20 mouse cellular contexts compared by ENCODE assay signal in the genomic region with DNA sequence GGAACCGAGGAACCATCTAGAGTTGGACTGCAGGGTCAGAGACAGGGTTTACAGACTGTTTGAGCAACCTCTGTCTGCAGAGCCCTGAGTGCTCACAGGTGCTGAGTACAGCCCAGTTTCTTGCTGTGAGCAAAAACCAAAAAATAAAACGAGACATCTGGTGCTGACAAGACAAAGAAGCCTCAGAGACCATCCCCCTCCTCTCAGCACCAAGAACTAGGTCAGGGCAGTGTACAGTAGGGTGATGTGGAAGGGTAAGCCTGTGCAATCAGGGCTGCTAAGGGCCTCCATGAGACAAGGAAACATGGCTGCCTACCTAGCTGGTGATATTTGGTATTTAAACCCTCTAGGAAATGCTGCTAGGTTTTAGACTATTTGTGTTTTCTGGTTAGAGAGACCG. TPM values are rescaled to one million over a fixed set of nuclear protein-coding genes. Genes with fewer than 3 reads are reported as not detected.
A peak's percentile ranks its signal among the peaks of the same experiment; 100 is the strongest.
DNase-seq lines count a peak whose midpoint lies in the region; ATAC-seq and TF ChIP-seq lines count a peak whose summit lies in the region.
"Had no signal": no experiment of that assay in that cellular context is flagged by ENCODE, and none has a peak within 500 bp of the region (broad histone marks: within the 10 kb centered on the region; RNA-seq: fewer than 3 reads in every experiment).

No protein-coding gene starts in this region.

- H3K4me3 ChIP-seq in hindbrain, embryonic 13.5 days, result no peak overlapping the region
- no peak overlapping the region for H3K4me3 ChIP-seq in hindbrain, embryonic 11.5 days (ENCODE audit: low read depth, low read length)
- H3K4me3 ChIP-seq in midbrain, embryonic 13.5 days (replicated peaks), result no peak overlapping the region
- no peak overlapping the region for H3K4me3 ChIP-seq in midbrain, embryonic 14.5 days (replicated peaks; ENCODE audit: low read depth, low read length)
- H3K4me3 ChIP-seq in thymus, adult 2 months (ENCODE audit: control insufficient read depth, insufficient read depth, low read length), result no peak overlapping the region
- H3K4me3 ChIP-seq: embryonic facial prominence, embryonic 12.5 days; forebrain, embryonic 12.5 days; gastrocnemius, adult 2 months; heart, embryonic 12.5 days; hindbrain, embryonic 10.5 days had no signal

- no peaks in the 10 kb centered on the region for H3K9me3 ChIP-seq in hindbrain, embryonic 13.5 days
- no peaks in the 10 kb centered on the region for H3K9me3 ChIP-seq in hindbrain, embryonic 11.5 days (ENCODE audit: control insufficient read depth, low read length)
- no peaks in the 10 kb centered on the region for H3K9me3 ChIP-seq in midbrain, embryonic 13.5 days
- no peaks in the 10 kb centered on the region for H3K9me3 ChIP-seq in midbrain, embryonic 14.5 days (ENCODE audit: control insufficient read depth, low read length)
- H3K9me3 ChIP-seq: embryonic facial prominence, embryonic 12.5 days; forebrain, embryonic 12.5 days; heart, embryonic 12.5 days; hindbrain, embryonic 10.5 days had no signal

- no peak overlapping the region; the same call in 1 of the 2 replicates for H3K27ac ChIP-seq in hindbrain, embryonic 13.5 days
- H3K27ac ChIP-seq in hindbrain, embryonic 11.5 days (ENCODE audit: low read depth, low read length), result no peak overlapping the region
- H3K27ac ChIP-seq in midbrain, embryonic 13.5 days, result no peak overlapping the region
- no peak overlapping the region for H3K27ac ChIP-seq in midbrain, embryonic 14.5 days (replicated peaks; ENCODE audit: low read depth, low read length)
- H3K27ac ChIP-seq in thymus, adult 2 months (ENCODE audit: control insufficient read depth, insufficient read depth, low read length), result no peak overlapping the region
- H3K27ac ChIP-seq: embryonic facial prominence, embryonic 12.5 days; forebrain, embryonic 12.5 days; gastrocnemius, adult 2 months; hindbrain, embryonic 10.5 days had no signal

- TF ChIP-seq POLR2A in thymus, adult 2 months (IDR thresholded peaks at IDR 0.05; ENCODE audit: control insufficient read depth, extremely low read depth, insufficient read depth, low read length, poor library complexity), result no peak

- H3K4me1 ChIP-seq in hindbrain, embryonic 13.5 days (replicated peaks), result peaks cover 89% of the 10 kb centered on the region
- peaks cover 11% of the 10 kb centered on the region; the same call in 1 of the 2 replicates for H3K4me1 ChIP-seq in hindbrain, embryonic 11.5 days (replicated peaks; ENCODE audit: control insufficient read depth, insufficient read depth, low read length)
- peaks cover 85% of the 10 kb centered on the region for H3K4me1 ChIP-seq in midbrain, embryonic 13.5 days (replicated peaks)
- H3K4me1 ChIP-seq in midbrain, embryonic 14.5 days (ENCODE audit: control insufficient read depth, insufficient read depth, low read length), result peaks cover 59% of the 10 kb centered on the region
- H3K4me1 ChIP-seq in thymus, adult 2 months (replicated peaks; ENCODE audit: control insufficient read depth, insufficient read depth, low read length), result peaks cover 2% of the 10 kb centered on the region; the same call in 1 of the 2 replicates

- TF ChIP-seq CTCF in thymus, adult 2 months (IDR thresholded peaks at IDR 0.05; ENCODE audit: borderline replicate concordance, control insufficient read depth, extremely low read depth, insufficient read depth, low read length, poor library complexity), result no peak

- peaks cover 16% of the 10 kb centered on the region for H3K36me3 ChIP-seq in hindbrain, embryonic 13.5 days
- H3K36me3 ChIP-seq in hindbrain, embryonic 11.5 days (ENCODE audit: control insufficient read depth, insufficient read depth, low read length), result no peaks in the 10 kb centered on the region
- peaks cover 14% of the 10 kb centered on the region for H3K36me3 ChIP-seq in midbrain, embryonic 13.5 days
- peaks cover 12% of the 10 kb centered on the region; the same call in 1 of the 2 replicates for H3K36me3 ChIP-seq in midbrain, embryonic 14.5 days (ENCODE audit: control insufficient read depth, insufficient read depth, low read length)
- H3K36me3 ChIP-seq in thymus, adult 2 months (ENCODE audit: control insufficient read depth, insufficient read depth, low read length), result no peaks in the 10 kb centered on the region
- H3K36me3 ChIP-seq: embryonic facial prominence, embryonic 12.5 days; heart, embryonic 12.5 days had no signal

- H3K27me3 ChIP-seq in hindbrain, embryonic 13.5 days, result no peaks in the 10 kb centered on the region
- H3K27me3 ChIP-seq in hindbrain, embryonic 11.5 days (ENCODE audit: control insufficient read depth, insufficient read depth, low read length), result no peaks in the 10 kb centered on the region
- no peaks in the 10 kb centered on the region for H3K27me3 ChIP-seq in midbrain, embryonic 13.5 days
- H3K27me3 ChIP-seq in midbrain, embryonic 14.5 days (ENCODE audit: control insufficient read depth, insufficient read depth, low read length), result no peaks in the 10 kb centered on the region
- H3K27me3 ChIP-seq in thymus, adult 2 months (ENCODE audit: control insufficient read depth, insufficient read depth, low read length), result no peaks in the 10 kb centered on the region
- H3K27me3 ChIP-seq: forebrain, embryonic 12.5 days had no signal

- no peak for DNase-seq in hindbrain, embryonic 11.5 days (ENCODE audit: low spot score)
- DNase-seq in midbrain, embryonic 14.5 days, result no peak
- peak; percentile 15 for DNase-seq in thymus, adult 2 months
- DNase-seq in thymus, postnatal 0 days (ENCODE audit: low spot score), result no peak
- DNase-seq in adrenal gland, adult 2 months, result no peak
- DNase-seq: adrenal gland, postnatal 14 days; cerebellum, adult 11-12 months; cerebellum, adult 9-10 months; cerebellum, postnatal 25 days; gastrocnemius, adult 2 months; gastrocnemius, postnatal 25 days had no signal

- no peak for ATAC-seq in hindbrain, embryonic 13.5 days (ENCODE audit: low FRiP score)
- no peak for ATAC-seq in hindbrain, embryonic 11.5 days (ENCODE audit: low FRiP score)
- no peak for ATAC-seq in midbrain, embryonic 13.5 days
- ATAC-seq in midbrain, embryonic 14.5 days (ENCODE audit: low FRiP score, low TSS enrichment), result no peak
- ATAC-seq: forebrain, embryonic 16.5 days had no signal

- 77% methylated on average over 3 of the region's 3 CpGs for WGBS in hindbrain, embryonic 13.5 days
- WGBS in hindbrain, embryonic 11.5 days, result 83% methylated on average over 3 of the region's 3 CpGs
- WGBS in midbrain, embryonic 13.5 days, result 83% methylated on average over 3 of the region's 3 CpGs
- 81% methylated on average over 3 of the region's 3 CpGs for WGBS in midbrain, embryonic 14.5 days
- WGBS in thymus, adult 2 months, result 76% methylated on average over 3 of the region's 3 CpGs

- peak overlapping the region; percentile 35 for H3K9ac ChIP-seq in hindbrain, embryonic 13.5 days
- H3K9ac ChIP-seq in hindbrain, embryonic 11.5 days (ENCODE audit: low read depth, low read length), result no peak overlapping the region
- H3K9ac ChIP-seq in midbrain, embryonic 13.5 days (replicated peaks), result no peak overlapping the region
- no peak overlapping the region; the same call in 1 of the 2 replicates for H3K9ac ChIP-seq in midbrain, embryonic 14.5 days (replicated peaks; ENCODE audit: low read length)
- H3K9ac ChIP-seq: embryonic facial prominence, embryonic 12.5 days; forebrain, embryonic 12.5 days; heart, embryonic 12.5 days had no signal

- H3K4me2 ChIP-seq in hindbrain, embryonic 13.5 days, result peak overlapping the region; percentile 1; the same call in 1 of the 2 replicates
- H3K4me2 ChIP-seq in hindbrain, embryonic 11.5 days (replicated peaks; ENCODE audit: low read depth, low read length), result no peak overlapping the region
- 0 out of 2 replicates have a peak overlapping the region, but pooled peaks have one; percentile 11 for H3K4me2 ChIP-seq in midbrain, embryonic 13.5 days (replicated peaks)
- no peak overlapping the region for H3K4me2 ChIP-seq in midbrain, embryonic 14.5 days (ENCODE audit: low read length)
- H3K4me2 ChIP-seq: embryonic facial prominence, embryonic 12.5 days; forebrain, embryonic 12.5 days; heart, embryonic 12.5 days had no signal

RNA-seq across cellular contexts. Expression of a gene that starts 9.9 kb away (rescaled TPM):
- polyA plus RNA-seq in hindbrain, embryonic 13.5 days (2015; fragmentation: Nextera tagmentation; extraction: Ambion mirVana), result 750 and 790 TPM in 2 replicates
- 340 and 413 TPM in 2 replicates for polyA plus RNA-seq in hindbrain, embryonic 11.5 days (2014; fragmentation: Nextera tagmentation; extraction: Ambion mirVana)
- polyA plus RNA-seq in midbrain, embryonic 13.5 days (2015; fragmentation: Nextera tagmentation; extraction: Ambion mirVana), result 711 and 713 TPM in 2 replicates
- 906 and 957 TPM in 2 replicates for polyA plus RNA-seq in midbrain, embryonic 14.5 days (2014; fragmentation: Nextera tagmentation; extraction: Ambion mirVana)
- 2.8 and 3.8 TPM in 2 replicates for polyA plus RNA-seq in thymus, adult 2 months (2012; rRNA removed)
- polyA plus RNA-seq in thymus, postnatal 0 days (2015; fragmentation: Nextera tagmentation; extraction: Ambion mirVana), result 5.3 and 6.3 TPM in 2 replicates
- 1 to 10 TPM; 7.2 to 9.7 TPM for total RNA-seq in adrenal gland, adult 2 months (2021)
- 8.7 and 9.9 TPM in 2 replicates for polyA plus RNA-seq in adrenal gland, adult 2 months (2012; rRNA removed)
- total RNA-seq: granulocyte monocyte progenitor cell, adult 5-6 weeks; MEL had no signal

Comparison
In these comparisons a context has a peak if more than half of its experiments do, and no peak if none do; other contexts are left out.
1. H3K4me2 ChIP-seq: peak in hindbrain, embryonic 13.5 days (single experiment) and midbrain, embryonic 13.5 days (single experiment); none in hindbrain, embryonic 11.5 days (single experiment) and midbrain, embryonic 14.5 days (single experiment).
2. RNA of a gene that starts 9.9 kb away (polyA plus RNA-seq): 906 to 957 TPM in midbrain, embryonic 14.5 days, 750 to 790 TPM in hindbrain, embryonic 13.5 days, 711 to 713 TPM in midbrain, embryonic 13.5 days and 340 to 413 TPM in hindbrain, embryonic 11.5 days; 8.7 to 9.9 TPM in adrenal gland, adult 2 months, 5.3 to 6.3 TPM in thymus, postnatal 0 days and 2.8 to 3.8 TPM in thymus, adult 2 months; every median in the first group is over 10 times any median in the second.